Mouse (Mus musculus) urinary bladder, postnatal 10 days (tissue): ENCODE results near the gene Carm1.

Experiments used
- DNase-seq: peaks from one replicate; pipeline ENCODE4 v3.0.0; 2022; ENCODE audit warnings: low spot score

Carm1 gene

GRCm38 (mm10) chr9:21615617-21616231, 69.0 kb downstream of the Carm1 start, which contains the start of gene Smarca4:
Gene Smarca4, plus strand, starts transcription at chr9:21616169.
- peak; percentile 95 for DNase-seq

DNA sequence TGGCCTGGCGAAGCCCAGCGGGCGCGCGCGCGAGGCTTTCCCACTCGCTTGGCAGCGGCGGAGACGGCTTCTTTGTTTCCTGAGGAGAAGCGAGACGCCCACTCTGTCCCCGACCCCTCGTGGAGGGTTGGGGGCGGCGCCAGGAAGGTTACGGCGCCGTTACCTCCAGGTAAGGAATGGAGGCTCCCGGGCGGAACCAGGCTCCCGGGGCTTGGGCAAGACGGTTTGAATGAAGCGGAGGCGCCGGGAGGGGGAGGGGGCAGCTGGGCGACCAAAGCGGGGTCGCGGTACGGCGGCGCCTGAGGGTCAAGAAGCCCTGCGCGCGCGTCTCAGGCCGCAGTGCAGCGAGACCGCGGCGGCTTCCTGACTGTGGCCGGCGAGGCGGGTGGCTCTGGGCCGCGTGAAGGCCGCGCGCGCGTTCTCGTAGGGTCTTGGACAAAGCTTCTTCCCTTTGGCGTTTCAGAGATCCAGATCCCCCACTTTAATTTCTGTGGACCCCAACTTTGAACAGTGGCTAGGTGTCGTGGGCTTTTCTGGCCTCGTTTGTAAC, 69.6 kb downstream of the Carm1 start:
- DNase-seq = peak; percentile 65

- DNase-seq = no peak
Observed at GRCm38 (mm10) chr9:21617066-21617465, 70.4 kb downstream of the Carm1 start.

GRCm38 (mm10) chr9:21620229-21620628, 73.5 kb downstream of the Carm1 start:
- no peak for DNase-seq

- DNase-seq = no peak
Observed at GRCm38 (mm10) chr9:21622676-21623075, 76.0 kb downstream of the Carm1 start.

GRCm38 (mm10) chr9:21625342-21626339, 78.9 kb downstream of the Carm1 start:
- DNase-seq = no peak

DNA sequence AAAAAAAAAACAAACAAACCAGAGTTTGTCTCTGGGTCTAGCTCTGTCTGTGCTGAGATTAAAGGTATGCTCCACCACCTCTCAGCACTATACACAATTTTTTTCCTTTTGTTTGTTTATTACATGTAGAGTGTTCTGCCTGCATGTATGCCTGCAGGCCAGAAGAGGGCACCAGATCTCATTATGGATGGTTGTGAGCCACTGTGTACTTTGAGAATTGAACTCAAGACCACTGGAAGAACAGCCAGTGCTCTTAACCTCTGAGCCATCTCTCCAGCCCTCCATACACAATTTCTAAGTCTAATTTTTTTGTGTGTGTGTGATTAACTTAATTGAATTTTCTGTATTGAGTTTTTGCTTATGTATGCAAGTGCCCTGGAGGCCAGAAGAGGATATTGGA, 79.9 kb downstream of the Carm1 start:
- no peak for DNase-seq

DNA sequence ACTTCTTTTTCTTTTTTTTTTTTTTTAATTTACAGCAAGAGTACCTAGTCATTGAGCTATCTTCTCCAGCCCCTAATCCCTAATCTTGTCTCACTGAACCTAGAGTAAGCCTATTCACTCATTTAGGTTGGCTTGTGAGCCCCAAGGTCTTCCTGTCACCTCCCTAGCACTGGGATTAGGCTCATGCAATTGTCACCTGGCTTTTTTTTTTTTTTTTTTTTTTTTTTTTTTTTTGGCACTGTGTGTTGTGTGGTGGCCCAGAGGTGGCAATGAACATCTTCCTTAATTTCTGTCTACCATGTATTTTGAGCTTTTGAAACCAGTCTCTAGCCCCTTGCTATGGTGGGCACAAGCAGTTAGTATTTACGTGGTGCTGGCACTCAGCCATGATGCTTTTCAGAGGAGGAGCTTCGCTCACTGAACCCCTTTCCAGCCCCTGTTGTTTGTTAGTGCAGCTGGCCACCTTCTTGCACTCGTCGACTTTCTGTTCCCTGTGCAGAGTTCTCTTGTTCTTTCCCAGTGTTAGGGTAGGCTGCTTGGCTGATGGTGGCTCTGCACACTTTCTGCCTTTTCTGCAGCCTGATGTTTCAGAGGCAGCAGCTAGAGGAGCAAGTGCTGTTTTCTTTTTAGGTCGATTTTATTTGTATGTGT, 80.6 kb downstream of the Carm1 start:
- no peak for DNase-seq

GRCm38 (mm10) chr9:21630673-21631072, 84.0 kb downstream of the Carm1 start:
- no peak for DNase-seq

GRCm38 (mm10) chr9:21633106-21633505, 86.4 kb downstream of the Carm1 start:
- DNase-seq = no peak

DNA sequence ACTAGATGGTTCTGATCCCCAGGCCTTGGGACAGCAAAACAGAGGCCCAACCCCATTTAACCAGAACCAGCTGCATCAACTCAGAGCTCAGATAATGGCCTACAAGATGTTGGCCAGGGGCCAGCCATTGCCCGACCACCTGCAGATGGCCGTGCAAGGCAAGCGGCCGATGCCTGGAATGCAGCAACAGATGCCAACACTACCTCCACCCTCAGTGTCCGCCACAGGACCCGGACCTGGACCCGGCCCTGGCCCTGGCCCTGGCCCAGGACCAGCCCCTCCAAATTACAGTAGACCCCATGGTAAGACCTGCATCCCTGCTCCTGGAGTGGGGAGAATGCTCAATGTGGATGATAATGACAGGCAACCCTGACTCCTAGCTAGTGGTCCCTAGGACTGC, 88.9 kb downstream of the Carm1 start:
- no peak for DNase-seq

- DNase-seq = no peak
Observed at GRCm38 (mm10) chr9:21639031-21639430, 92.3 kb downstream of the Carm1 start.
